12 mouse cellular contexts compared by ENCODE assay signal in the genomic region with DNA sequence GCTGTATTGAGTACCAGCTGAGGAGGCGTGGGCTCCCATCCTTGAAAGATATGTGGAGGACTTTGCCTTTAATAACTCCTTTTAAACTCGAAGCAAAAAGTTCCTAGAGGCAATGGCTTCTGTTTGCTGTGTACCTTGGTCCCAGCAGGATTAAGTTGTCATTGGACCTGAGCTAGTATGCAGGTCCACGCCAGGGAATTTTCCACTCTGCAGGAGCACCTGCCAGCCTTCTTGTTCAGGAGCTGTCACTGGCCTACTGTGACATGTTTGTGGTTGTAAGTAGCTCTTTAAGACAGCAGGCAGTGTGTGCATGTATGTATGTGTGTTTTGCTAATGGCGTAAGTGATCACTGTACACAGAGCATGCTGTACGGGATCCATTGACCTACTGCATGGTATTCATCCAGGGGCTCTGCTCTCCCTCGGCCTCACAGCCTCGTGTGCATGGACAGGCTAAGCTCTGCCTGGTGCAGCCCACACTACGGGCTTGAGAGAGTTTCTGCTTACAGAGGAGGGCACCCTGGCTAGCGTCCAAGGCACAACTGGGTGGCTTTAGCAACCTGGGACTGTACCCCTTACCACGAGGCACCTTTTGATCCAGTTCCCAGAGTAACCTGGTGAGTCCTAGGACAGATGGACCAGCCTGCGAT.
DNase-seq lines count a peak whose midpoint lies in the region; ATAC-seq and TF ChIP-seq lines count a peak whose summit lies in the region.
"Had no signal": no experiment of that assay in that cellular context is flagged by ENCODE, and none has a peak within 500 bp of the region (broad histone marks: within the 10 kb centered on the region; RNA-seq: fewer than 3 reads in every experiment).

No protein-coding gene starts in this region.

- H3K4me1 ChIP-seq in hindbrain, embryonic 13.5 days (replicated peaks): peaks cover 85% of the 10 kb centered on the region
- H3K4me1 ChIP-seq in hindbrain, embryonic 11.5 days (replicated peaks; ENCODE audit: control insufficient read depth, insufficient read depth, low read length): peaks cover 12% of the 10 kb centered on the region
- peaks cover 43% of the 10 kb centered on the region for H3K4me1 ChIP-seq in stomach, embryonic 15.5 days
- peaks cover 9% of the 10 kb centered on the region for H3K4me1 ChIP-seq in stomach, postnatal 0 days (replicated peaks; ENCODE audit: control insufficient read depth, insufficient read depth)
- peaks cover 58% of the 10 kb centered on the region for H3K4me1 ChIP-seq in intestine, embryonic 15.5 days (replicated peaks)

- H3K27ac ChIP-seq in hindbrain, embryonic 13.5 days: peak overlapping the region; percentile 60
- no peak overlapping the region; the same call in 1 of the 2 replicates for H3K27ac ChIP-seq in hindbrain, embryonic 11.5 days (ENCODE audit: low read depth, low read length)
- 0 out of 2 replicates have a peak overlapping the region, but pooled peaks have one; percentile 19 for H3K27ac ChIP-seq in stomach, embryonic 15.5 days
- no peak overlapping the region for H3K27ac ChIP-seq in stomach, postnatal 0 days (replicated peaks)
- H3K27ac ChIP-seq in intestine, embryonic 15.5 days: peak overlapping the region; percentile 68
- H3K27ac ChIP-seq: heart, embryonic 15.5 days had no signal

- 66% methylated on average over 11 of the region's 11 CpGs for WGBS in hindbrain, embryonic 13.5 days
- 82% methylated on average over 11 of the region's 11 CpGs for WGBS in hindbrain, embryonic 11.5 days
- 59% methylated on average over 11 of the region's 11 CpGs for WGBS in stomach, embryonic 15.5 days
- 47% methylated on average over 11 of the region's 11 CpGs for WGBS in stomach, postnatal 0 days
- 56% methylated on average over 11 of the region's 11 CpGs for WGBS in intestine, embryonic 15.5 days

- H3K27me3 ChIP-seq in hindbrain, embryonic 13.5 days: no peaks in the 10 kb centered on the region
- H3K27me3 ChIP-seq in hindbrain, embryonic 11.5 days (ENCODE audit: control insufficient read depth, insufficient read depth, low read length): no peaks in the 10 kb centered on the region
- H3K27me3 ChIP-seq in stomach, embryonic 15.5 days (replicated peaks): no peaks in the 10 kb centered on the region
- no peaks in the 10 kb centered on the region for H3K27me3 ChIP-seq in stomach, postnatal 0 days (ENCODE audit: control insufficient read depth, insufficient read depth, low read length)
- no peaks in the 10 kb centered on the region for H3K27me3 ChIP-seq in intestine, embryonic 15.5 days (replicated peaks)
- H3K27me3 ChIP-seq: heart, embryonic 15.5 days had no signal

- no peak for TF ChIP-seq EP300 in stomach, postnatal 0 days (optimal IDR thresholded peaks at IDR 0.05)

- DNase-seq in hindbrain, embryonic 11.5 days (ENCODE audit: low spot score): no peak
- no peak for DNase-seq in stomach, postnatal 0 days (ENCODE audit: low spot score)
- DNase-seq in adrenal gland, postnatal 25 days: no peak
- DNase-seq in gastrocnemius, postnatal 4 days (ENCODE audit: low spot score in 2 of 2): no peak
- DNase-seq in lung, adult 18-20 months: no peak
- DNase-seq: lung, embryonic 14.5 days; right cerebral cortex, adult 18-20 months had no signal

- H3K9ac ChIP-seq in hindbrain, embryonic 13.5 days: peak overlapping the region; percentile 43
- no peak overlapping the region for H3K9ac ChIP-seq in hindbrain, embryonic 11.5 days (ENCODE audit: low read depth, low read length)
- H3K9ac ChIP-seq in stomach, embryonic 15.5 days: no peak overlapping the region
- no peak overlapping the region for H3K9ac ChIP-seq in stomach, postnatal 0 days (ENCODE audit: low read length)
- H3K9ac ChIP-seq in intestine, embryonic 15.5 days: peak overlapping the region; percentile 34
- H3K9ac ChIP-seq: heart, embryonic 15.5 days; lung, embryonic 14.5 days had no signal

- no peak overlapping the region for H3K4me2 ChIP-seq in hindbrain, embryonic 13.5 days
- H3K4me2 ChIP-seq in hindbrain, embryonic 11.5 days (replicated peaks; ENCODE audit: low read depth, low read length): no peak overlapping the region
- H3K4me2 ChIP-seq in stomach, embryonic 15.5 days: no peak overlapping the region
- no peak overlapping the region for H3K4me2 ChIP-seq in stomach, postnatal 0 days (replicated peaks; ENCODE audit: low read depth)
- 0 out of 2 replicates have a peak overlapping the region, but pooled peaks have one; percentile 19 for H3K4me2 ChIP-seq in intestine, embryonic 15.5 days (replicated peaks)
- H3K4me2 ChIP-seq: heart, embryonic 15.5 days; lung, embryonic 14.5 days had no signal

- no peaks in the 10 kb centered on the region for H3K36me3 ChIP-seq in hindbrain, embryonic 13.5 days
- no peaks in the 10 kb centered on the region for H3K36me3 ChIP-seq in hindbrain, embryonic 11.5 days (ENCODE audit: control insufficient read depth, insufficient read depth, low read length)
- no peaks in the 10 kb centered on the region for H3K36me3 ChIP-seq in stomach, embryonic 15.5 days
- H3K36me3 ChIP-seq in stomach, postnatal 0 days (ENCODE audit: control insufficient read depth, insufficient read depth, low read length): no peaks in the 10 kb centered on the region
- no peaks in the 10 kb centered on the region for H3K36me3 ChIP-seq in intestine, embryonic 15.5 days
- H3K36me3 ChIP-seq: heart, embryonic 15.5 days had no signal

- TF ChIP-seq CTCF in stomach, postnatal 0 days (IDR thresholded peaks at IDR 0.05; ENCODE audit: low read depth): no peak

- no peaks in the 10 kb centered on the region for H3K9me3 ChIP-seq in hindbrain, embryonic 13.5 days
- no peaks in the 10 kb centered on the region for H3K9me3 ChIP-seq in hindbrain, embryonic 11.5 days (ENCODE audit: control insufficient read depth, low read length)
- H3K9me3 ChIP-seq in stomach, embryonic 15.5 days: no peaks in the 10 kb centered on the region
- H3K9me3 ChIP-seq in stomach, postnatal 0 days (ENCODE audit: control insufficient read depth, low read length): no peaks in the 10 kb centered on the region
- no peaks in the 10 kb centered on the region for H3K9me3 ChIP-seq in intestine, embryonic 15.5 days
- H3K9me3 ChIP-seq: heart, embryonic 15.5 days had no signal

- H3K4me3 ChIP-seq in hindbrain, embryonic 13.5 days: no peak overlapping the region
- H3K4me3 ChIP-seq in hindbrain, embryonic 11.5 days (ENCODE audit: low read depth, low read length): no peak overlapping the region
- no peak overlapping the region for H3K4me3 ChIP-seq in stomach, embryonic 15.5 days (replicated peaks)
- H3K4me3 ChIP-seq in stomach, postnatal 0 days (ENCODE audit: low read depth, low read length): no peak overlapping the region
- H3K4me3 ChIP-seq in intestine, embryonic 15.5 days (replicated peaks): no peak overlapping the region; the same call in 1 of the 2 replicates
- H3K4me3 ChIP-seq: heart, embryonic 15.5 days had no signal

- ATAC-seq in hindbrain, embryonic 13.5 days (ENCODE audit: low FRiP score): 0 out of 2 replicates have a peak, but pooled peaks have one; percentile 22
- ATAC-seq in hindbrain, embryonic 11.5 days (ENCODE audit: low FRiP score): no peak
- peak; percentile 25; the same call in 1 of the 2 replicates for ATAC-seq in stomach, embryonic 15.5 days (ENCODE audit: insufficient read depth, low FRiP score, low read depth)
- ATAC-seq in stomach, postnatal 0 days (ENCODE audit: low FRiP score, low TSS enrichment): no peak; the same call in 1 of the 2 replicates
- peak; percentile 26 for ATAC-seq in intestine, embryonic 15.5 days
- ATAC-seq: CD4-positive, CD25-positive, alpha-beta regulatory T cell, adult 4 months had no signal

Comparison
In these comparisons a context has a peak if more than half of its experiments do, and no peak if none do; other contexts are left out.
1. ATAC-seq: peak in hindbrain, embryonic 13.5 days (single experiment), stomach, embryonic 15.5 days (single experiment) and intestine, embryonic 15.5 days (single experiment); none in hindbrain, embryonic 11.5 days (single experiment) and stomach, postnatal 0 days (single experiment).
2. H3K27ac ChIP-seq: peak in hindbrain, embryonic 13.5 days (single experiment), stomach, embryonic 15.5 days (single experiment) and intestine, embryonic 15.5 days (single experiment); none in hindbrain, embryonic 11.5 days (single experiment) and stomach, postnatal 0 days (single experiment).
3. H3K9ac ChIP-seq: peak in hindbrain, embryonic 13.5 days (single experiment) and intestine, embryonic 15.5 days (single experiment); none in hindbrain, embryonic 11.5 days (single experiment), stomach, embryonic 15.5 days (single experiment) and stomach, postnatal 0 days (single experiment).